Mouse (Mus musculus) forebrain, embryonic 11.5 days (tissue): ENCODE measurements around the gene Traf4. TPM values are rescaled to one million over a fixed set of nuclear protein-coding genes. Genes with fewer than 3 reads are reported as not detected.
A peak's percentile ranks its signal among the peaks of the same experiment; 100 is the strongest.

Source experiments
- ATAC-seq: fragments of 200-750 bp; cut with Nextera tagmentation; replicated peaks from 2 replicates; pipeline ENCODE4 v1.8.0; 2017; ENCODE audit warnings: moderate TSS enrichment; ENCODE audit not compliant: low FRiP score
- DNase-seq: peaks from one replicate; pipeline ENCODE4 v3.0.0-alpha.2; 2017; ENCODE audit warnings: low spot score
- H3K27ac ChIP-seq: fragments of 300-500 bp; sonication (generic); 2 replicates; pipeline ENCODE4 v1.5.1; 2014; ENCODE audit warnings: low read depth, low read length
- H3K27me3 ChIP-seq: fragments of 300-500 bp; sonication (generic); 2 replicates; pipeline ENCODE4 v1.6.1; 2014; ENCODE audit warnings: mild to moderate bottlenecking, low read length, mixed read lengths; ENCODE audit not compliant: control insufficient read depth, insufficient read depth
- H3K36me3 ChIP-seq: fragments of 300-500 bp; sonication (generic); 2 replicates; pipeline ENCODE4 v1.6.1; 2014; ENCODE audit warnings: mild to moderate bottlenecking, low read length, moderate library complexity, mixed read lengths; ENCODE audit not compliant: control insufficient read depth, insufficient read depth
- H3K4me1 ChIP-seq: fragments of 300-500 bp; sonication (generic); replicated peaks from 2 replicates; pipeline ENCODE4 v1.6.1; 2014; ENCODE audit warnings: low read length, mixed read lengths; ENCODE audit not compliant: control insufficient read depth, insufficient read depth
- H3K4me2 ChIP-seq: fragments of 300-500 bp; sonication (generic); 2 replicates; pipeline ENCODE4 v1.6.1; 2014; ENCODE audit warnings: low read depth, mild to moderate bottlenecking, low read length, moderate library complexity, mixed read lengths; ENCODE audit not compliant: severe bottlenecking
- H3K4me3 ChIP-seq: fragments of 300-500 bp; sonication (generic); 2 replicates; pipeline ENCODE4 v1.5.1; 2014; ENCODE audit warnings: low read depth, low read length
- H3K9ac ChIP-seq: fragments of 300-500 bp; sonication (generic); 2 replicates; pipeline ENCODE4 v1.6.1; 2014; ENCODE audit warnings: low read length
- H3K9me3 ChIP-seq: fragments of 300-500 bp; sonication (generic); 2 replicates; pipeline ENCODE4 v1.6.1; 2016; ENCODE audit warnings: low read length, mixed read lengths; ENCODE audit not compliant: control insufficient read depth
- WGBS: fragments of 180-500 bp; shearing (Covaris S2); extraction: QIAGEN DNeasy Blood & Tissue Kit; methylation state at CpG from one replicate; pipeline ENCODE4 v1.1.7; 2014; 5-methylcytosine and 5-hydroxymethylcytosine counted together
- polyA plus RNA-seq: library from polyadenylated mRNA; unstranded; fragments of >200 nt; fragmentation: Nextera tagmentation; extraction: Ambion mirVana; gene quantifications from 2 replicates; pipeline ENCODE4 v1.2.1, GENCODE M21; 2014

The Traf4 gene
- 77.7 and 79.6 TPM in 2 replicates for polyA plus RNA-seq

DNA sequence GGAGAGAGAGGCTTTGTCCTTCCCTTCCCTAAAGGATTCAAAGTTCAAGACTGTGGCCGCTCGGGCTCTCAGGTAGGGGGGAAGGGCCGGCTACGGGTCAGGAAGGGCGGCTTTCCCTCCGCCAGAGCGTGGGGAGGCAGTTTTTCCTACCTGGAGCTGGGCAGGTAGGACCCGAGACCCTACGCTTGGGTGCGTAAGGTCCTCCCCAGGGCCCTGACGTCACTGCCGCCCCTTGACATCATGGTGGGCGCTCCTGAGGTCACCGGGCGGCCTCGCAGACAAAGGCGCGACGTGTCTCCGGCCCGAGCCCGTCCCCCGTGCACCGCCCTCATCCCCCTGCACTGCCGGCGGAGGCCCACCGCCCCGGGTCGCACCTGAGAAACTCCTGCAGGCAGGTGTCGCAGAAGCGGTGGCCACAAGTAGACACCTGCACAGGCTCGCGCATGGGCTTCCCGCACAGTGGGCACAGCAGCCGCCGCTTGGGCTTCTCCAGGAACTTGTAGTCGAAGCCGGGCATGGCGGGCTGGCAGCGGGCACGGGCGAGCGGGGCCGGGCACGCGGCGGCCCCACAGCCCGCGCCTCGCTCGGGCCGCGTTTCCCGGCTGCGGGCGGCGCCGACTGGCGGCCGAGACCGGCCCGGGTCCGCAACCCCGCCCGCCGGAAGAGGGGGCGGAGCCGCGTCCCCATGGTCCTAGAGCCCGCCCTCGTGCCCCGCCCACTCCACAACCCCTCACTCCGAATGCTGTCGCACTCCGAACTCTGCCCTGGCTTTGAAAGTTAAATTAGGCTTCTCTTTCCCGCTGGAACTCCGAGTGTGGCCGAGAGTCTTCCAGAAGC is at the start of gene Traf4:
Gene Traf4, minus strand, starts transcription at position 666 of the 837 bp plus-strand sequence.
- Histone ChIP-seq H3K4me2 (peak within 1 kb of the TSS; percentile 86), H3K4me3 (peak within 1 kb of the TSS; percentile 99), H3K4me1 (peaks cover 18% of the 10 kb centered on the region), H3K36me3 (peaks cover 5% of the 10 kb centered on the region), H3K27ac (peak within 1 kb of the TSS; percentile 91), H3K9ac (peak within 1 kb of the TSS; percentile 87), H3K9me3 (no peaks in the 10 kb centered on the region), H3K27me3 (0 out of 2 replicates have a peak, but pooled peaks cover 2% of the 10 kb centered on the region)
- WGBS: under 1% methylated on average over 69 of the region's 78 CpGs
- ATAC-seq (peak; percentile 80), DNase-seq (peak; percentile 94)

DNA sequence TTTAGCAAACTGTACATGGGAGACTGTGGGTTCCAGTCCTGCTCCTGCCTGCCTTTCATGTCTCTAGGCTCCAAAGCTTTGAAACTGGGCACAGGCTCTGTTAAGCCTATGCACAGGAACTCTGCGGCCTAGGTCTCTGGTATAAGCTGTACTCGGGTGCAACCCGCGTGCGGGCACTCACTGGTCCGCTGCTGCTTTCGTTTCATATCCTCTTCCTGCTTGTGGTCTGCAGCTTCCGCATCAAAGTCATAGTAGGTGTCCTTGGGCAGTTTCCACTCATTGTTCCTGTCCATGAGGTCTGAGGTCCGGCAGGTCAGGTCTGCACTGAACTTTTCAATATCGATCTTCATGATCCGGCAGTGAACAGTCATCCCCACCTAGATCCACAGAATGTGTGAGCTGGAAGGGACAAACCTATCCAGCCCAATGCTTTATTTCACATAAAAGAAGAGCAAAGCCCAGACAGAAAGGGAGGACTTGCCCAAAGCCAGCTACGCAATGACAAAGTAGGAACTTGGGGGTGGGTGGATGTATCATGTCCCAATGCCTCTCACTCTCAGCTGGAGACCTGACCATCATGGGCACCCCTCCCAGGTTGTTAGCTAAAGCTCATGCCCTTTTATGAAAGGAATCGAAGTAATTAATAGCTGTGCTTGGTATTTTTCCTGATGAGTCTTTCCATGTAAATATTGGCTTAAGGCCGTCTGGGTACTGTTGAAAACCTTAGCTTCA is 47.9 kb upstream of the Traf4 start:
- Histone ChIP-seq H3K4me2 (no peak overlapping the region), H3K27me3 (no peaks in the 10 kb centered on the region), H3K36me3 (peaks cover 30% of the 10 kb centered on the region), H3K9me3 (no peaks in the 10 kb centered on the region), H3K27ac (no peak overlapping the region), H3K4me3 (no peak overlapping the region), H3K9ac (no peak overlapping the region), H3K4me1 (no peaks in the 10 kb centered on the region)
- ATAC-seq (no peak), DNase-seq (no peak)
- WGBS: 96% methylated on average over 14 of the region's 14 CpGs

DNA sequence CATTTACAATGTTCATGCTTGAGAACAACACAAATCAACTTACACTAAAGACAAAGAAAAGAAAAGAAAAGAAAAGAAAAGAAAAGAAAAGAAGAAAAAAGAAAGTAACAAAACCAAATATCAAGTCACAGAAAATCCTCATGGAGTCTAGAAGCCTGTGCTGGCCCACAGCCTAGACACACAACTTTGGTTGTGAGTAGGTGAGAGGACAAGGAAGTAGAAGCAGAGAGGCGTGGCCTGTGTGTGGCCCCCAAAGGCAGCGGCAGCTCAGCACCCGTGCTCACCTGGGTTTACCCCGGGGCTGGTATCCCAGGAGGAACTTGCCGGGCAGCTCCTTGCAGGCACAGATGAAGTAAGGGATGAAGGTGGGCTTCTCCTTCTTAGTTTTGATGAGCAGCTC is 46.1 kb upstream of the Traf4 start:
- WGBS: 83% methylated on average over 5 of the region's 5 CpGs
- no peak for ATAC-seq
- Histone ChIP-seq H3K9me3 (no peaks in the 10 kb centered on the region), H3K27ac (no peak overlapping the region), H3K9ac (no peak overlapping the region), H3K4me3 (no peak overlapping the region), H3K36me3 (peaks cover 30% of the 10 kb centered on the region), H3K4me1 (no peaks in the 10 kb centered on the region), H3K27me3 (no peaks in the 10 kb centered on the region), H3K4me2 (no peak overlapping the region)
- DNase-seq: no peak

DNA sequence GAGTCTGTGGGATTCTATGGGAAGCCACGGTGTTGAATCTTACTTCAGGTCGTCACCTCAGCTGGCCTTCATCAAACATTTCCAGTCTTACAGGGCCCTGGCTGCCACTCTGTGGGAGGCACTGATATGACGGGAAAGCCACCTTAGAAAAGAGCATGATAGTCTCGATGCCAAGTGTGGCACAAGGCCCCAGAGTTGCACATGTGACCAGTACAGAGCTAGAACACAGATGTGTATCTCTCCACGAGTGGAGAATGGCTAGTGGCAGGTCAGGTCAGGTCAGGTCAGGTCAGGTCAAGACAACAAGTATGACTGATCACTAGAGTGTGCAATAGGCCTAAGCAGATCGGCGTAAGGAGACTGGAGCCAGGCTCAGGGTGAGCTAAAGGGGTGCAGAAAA is 45.2 kb upstream of the Traf4 start:
- Histone ChIP-seq H3K9ac (no peak overlapping the region), H3K9me3 (no peaks in the 10 kb centered on the region), H3K27ac (no peak overlapping the region), H3K27me3 (no peaks in the 10 kb centered on the region), H3K36me3 (peaks cover 32% of the 10 kb centered on the region), H3K4me3 (no peak overlapping the region), H3K4me2 (no peak overlapping the region), H3K4me1 (no peaks in the 10 kb centered on the region)
- DNase-seq (no peak), ATAC-seq (no peak)
- 85% methylated on average over 7 of the region's 7 CpGs for WGBS

DNA sequence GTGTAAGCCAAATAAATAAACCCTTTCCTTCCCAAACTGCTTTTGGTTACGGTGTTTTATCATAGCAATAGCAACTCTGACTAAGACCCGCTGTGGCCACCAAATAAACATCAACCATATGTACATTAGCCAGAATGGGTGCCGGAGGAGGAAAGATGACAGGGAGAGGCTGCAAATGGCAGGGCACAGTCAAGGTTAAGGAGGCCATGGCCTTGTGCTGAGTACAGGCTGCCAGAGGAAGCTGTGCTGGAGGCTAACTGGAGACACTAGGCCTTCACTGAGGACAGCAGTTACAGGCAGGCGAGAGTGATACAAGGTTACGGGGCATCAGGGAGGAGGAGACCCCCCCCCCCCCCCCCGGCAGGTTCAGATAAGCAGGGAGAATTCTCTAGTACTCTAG is 44.5 kb upstream of the Traf4 start:
- peaks cover 29% of the 10 kb centered on the region for H3K36me3 ChIP-seq
- no peaks in the 10 kb centered on the region for H3K4me1 ChIP-seq
- ATAC-seq (no peak), DNase-seq (no peak)
- no peak overlapping the region for H3K27ac ChIP-seq
- no peaks in the 10 kb centered on the region for H3K9me3 ChIP-seq
- H3K4me2 ChIP-seq: no peak overlapping the region
- WGBS: 94% methylated on average over 6 of the region's 6 CpGs
- no peaks in the 10 kb centered on the region for H3K27me3 ChIP-seq
- no peak overlapping the region for H3K4me3 ChIP-seq
- H3K9ac ChIP-seq: no peak overlapping the region

DNA sequence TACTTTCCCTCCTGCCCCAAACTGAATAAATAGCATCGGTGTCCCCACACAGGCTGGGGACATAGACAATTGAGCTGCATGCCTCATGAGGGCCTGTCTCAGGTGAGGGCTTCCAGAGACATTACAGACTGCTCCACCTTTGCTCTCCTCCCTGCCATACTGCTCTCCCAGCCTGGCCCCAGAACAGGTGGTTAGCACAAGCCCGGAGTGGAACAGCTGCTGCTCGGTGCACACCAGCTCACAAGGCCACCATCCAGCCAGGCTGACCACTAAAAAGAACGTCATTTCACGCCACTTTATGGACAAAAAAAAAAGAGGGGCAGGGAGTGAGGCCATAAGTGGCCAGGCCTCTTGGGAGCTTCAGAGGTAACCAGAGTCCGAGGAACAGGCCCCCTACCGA is 41.8 kb upstream of the Traf4 start:
- Histone ChIP-seq H3K4me1 (no peaks in the 10 kb centered on the region), H3K9ac (no peak overlapping the region), H3K4me2 (no peak overlapping the region), H3K27me3 (no peaks in the 10 kb centered on the region), H3K36me3 (peaks cover 20% of the 10 kb centered on the region), H3K4me3 (no peak overlapping the region), H3K27ac (no peak overlapping the region), H3K9me3 (no peaks in the 10 kb centered on the region)
- ATAC-seq (no peak), DNase-seq (no peak)
- 94% methylated on average over 7 of the region's 7 CpGs for WGBS

DNA sequence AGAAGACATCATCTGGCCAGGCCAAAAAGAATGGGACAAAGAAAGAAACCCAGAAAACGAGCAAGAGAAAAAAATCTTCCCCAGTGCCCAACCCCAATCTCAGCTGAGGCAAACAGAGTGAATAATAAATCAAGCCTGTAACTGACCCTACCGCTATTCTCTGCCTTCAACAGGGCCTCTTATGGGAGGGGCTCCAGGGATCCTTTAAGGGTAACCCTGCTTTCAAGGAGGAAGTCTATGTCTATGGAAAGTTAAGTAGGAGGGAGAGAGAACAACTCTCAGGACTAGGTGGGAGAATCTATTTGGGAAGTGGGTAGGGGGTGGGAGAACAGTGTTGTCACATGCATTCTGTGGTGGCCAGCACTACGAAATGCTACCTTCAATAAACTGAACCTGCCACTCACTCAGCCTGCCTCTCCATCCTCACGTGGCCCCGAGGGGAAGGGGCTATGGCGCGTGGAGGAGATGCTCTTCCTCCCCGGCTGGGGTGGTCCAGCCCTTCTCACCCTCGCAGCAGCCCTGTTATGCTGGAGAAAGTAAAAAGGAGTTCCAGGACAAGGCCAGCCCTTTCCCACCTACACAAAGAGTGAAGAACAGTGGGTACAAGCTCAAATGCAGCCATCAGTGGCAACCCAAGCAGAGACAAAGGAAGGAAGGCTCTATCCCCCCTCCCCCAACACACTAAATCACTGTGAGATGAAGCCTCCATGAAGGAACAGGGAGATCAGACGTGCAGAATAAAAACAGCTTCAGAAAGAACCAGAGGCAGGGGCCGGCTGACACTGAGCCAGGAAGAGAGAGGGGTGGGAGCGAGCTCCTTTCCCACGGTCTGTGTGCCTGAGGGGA is 40.2 kb upstream of the Traf4 start:
- Histone ChIP-seq H3K27ac (peak overlapping the region; percentile 48; the same call in 1 of the 2 replicates), H3K9me3 (no peaks in the 10 kb centered on the region), H3K36me3 (peaks cover 19% of the 10 kb centered on the region), H3K9ac (no peak overlapping the region), H3K27me3 (no peaks in the 10 kb centered on the region), H3K4me2 (no peak overlapping the region), H3K4me1 (no peaks in the 10 kb centered on the region), H3K4me3 (no peak overlapping the region)
- DNase-seq (no peak), ATAC-seq (no peak)
- 79% methylated on average over 13 of the region's 13 CpGs for WGBS

DNA sequence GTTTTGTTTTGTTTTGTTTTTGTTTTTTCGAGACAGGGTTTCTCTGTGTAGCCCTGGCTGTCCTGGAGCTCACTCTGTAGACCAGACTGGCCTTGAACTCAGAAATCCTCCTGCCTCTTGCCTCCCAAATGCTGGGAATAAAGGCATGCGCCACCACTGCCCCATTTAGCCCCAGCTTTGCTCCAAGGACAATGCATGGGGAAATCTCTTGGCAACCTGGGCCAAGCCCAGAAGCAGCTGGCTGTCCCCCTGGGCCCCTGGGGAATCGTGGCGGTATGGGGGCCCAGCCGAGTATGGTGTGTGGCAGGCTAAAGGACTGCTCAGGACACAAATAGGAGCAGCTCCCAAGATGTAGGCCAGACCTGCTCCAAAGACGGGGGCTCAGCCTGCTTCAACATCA is 38.9 kb upstream of the Traf4 start:
- WGBS: 87% methylated on average over 6 of the region's 6 CpGs
- no peak overlapping the region for H3K27ac ChIP-seq
- peaks cover 18% of the 10 kb centered on the region for H3K36me3 ChIP-seq
- ATAC-seq (no peak), DNase-seq (no peak)
- H3K9me3 ChIP-seq: no peaks in the 10 kb centered on the region
- no peaks in the 10 kb centered on the region for H3K27me3 ChIP-seq
- no peak overlapping the region for H3K9ac ChIP-seq
- H3K4me1 ChIP-seq: no peaks in the 10 kb centered on the region
- H3K4me2 ChIP-seq: no peak overlapping the region
- H3K4me3 ChIP-seq: no peak overlapping the region
